Mouse (Mus musculus) forebrain, embryonic 10.5 days (tissue): ENCODE measurements around the gene Ppp4r2. TPM values are rescaled to one million over a fixed set of nuclear protein-coding genes. Genes with fewer than 3 reads are reported as not detected.

Experiments
- DNase-seq: peaks from one replicate; pipeline ENCODE4 v3.0.0-alpha.2; 2017; ENCODE audit warnings: low spot score; ENCODE audit errors: extremely low spot score
- H3K27ac ChIP-seq: fragments of 300-500 bp; sonication (generic); 2 replicates; pipeline ENCODE4 v1.5.1; 2016; ENCODE audit warnings: mild to moderate bottlenecking
- H3K27me3 ChIP-seq: fragments of 300-500 bp; sonication (generic); 2 replicates; pipeline ENCODE4 v1.6.1; 2016; ENCODE audit warnings: mild to moderate bottlenecking; ENCODE audit not compliant: poor library complexity, severe bottlenecking
- H3K36me3 ChIP-seq: fragments of 300-500 bp; sonication (generic); replicated peaks from 2 replicates; pipeline ENCODE4 v1.6.1; 2016; ENCODE audit warnings: mild to moderate bottlenecking, moderate library complexity
- H3K4me1 ChIP-seq: fragments of 300-500 bp; sonication (generic); 2 replicates; pipeline ENCODE4 v1.6.1; 2016
- H3K4me3 ChIP-seq: fragments of 300-500 bp; sonication (generic); 2 replicates; pipeline ENCODE4 v1.5.1; 2016; ENCODE audit warnings: mild to moderate bottlenecking, moderate library complexity
- H3K9me3 ChIP-seq: fragments of 300-500 bp; sonication (generic); 2 replicates; pipeline ENCODE4 v1.6.1; 2016; ENCODE audit warnings: mild to moderate bottlenecking, moderate library complexity
- WGBS: fragments of 180-500 bp; shearing (Covaris S2); methylation state at CpG from one replicate; pipeline ENCODE4 v1.1.7; 2016; 5-methylcytosine and 5-hydroxymethylcytosine counted together
- polyA plus RNA-seq: library from polyadenylated mRNA; unstranded; fragments of >200 nt; fragmentation: Nextera tagmentation; extraction: Ambion mirVana; gene quantifications from 2 replicates; pipeline ENCODE4 v1.2.1, GENCODE M21; 2016

Gene Ppp4r2
- polyA plus RNA-seq, 1 experiment from 2014 or later, result 24.7 TPM

DNA sequence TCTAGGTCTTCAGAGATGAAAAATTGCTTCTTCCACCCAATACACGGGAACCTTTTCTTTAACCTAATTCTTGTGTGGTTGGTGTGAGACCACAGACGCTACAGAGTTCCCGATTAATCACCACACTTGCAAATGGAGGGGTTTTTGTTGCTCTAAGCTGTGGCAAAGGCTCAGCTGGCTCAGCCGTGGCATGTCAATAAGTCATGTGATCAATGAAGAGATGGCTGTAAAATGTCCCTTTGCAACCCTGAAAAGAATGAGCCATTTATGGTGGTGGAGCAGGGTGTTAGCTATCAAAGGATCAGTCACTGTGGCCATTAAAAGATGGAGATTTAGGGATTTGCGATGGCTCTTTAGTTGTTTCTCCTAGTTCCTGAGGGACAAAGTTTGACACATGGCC is 71.0 kb downstream of the Ppp4r2 start:
- H3K36me3 ChIP-seq, result no peaks in the 10 kb centered on the region
- no peaks in the 10 kb centered on the region for H3K27me3 ChIP-seq
- no peak overlapping the region for H3K27ac ChIP-seq
- no peak overlapping the region for H3K4me3 ChIP-seq
- 90% methylated on average over 5 of the region's 5 CpGs for WGBS
- no peak for DNase-seq
- H3K4me1 ChIP-seq, result no peaks in the 10 kb centered on the region
- H3K9me3 ChIP-seq, result no peaks in the 10 kb centered on the region

DNA sequence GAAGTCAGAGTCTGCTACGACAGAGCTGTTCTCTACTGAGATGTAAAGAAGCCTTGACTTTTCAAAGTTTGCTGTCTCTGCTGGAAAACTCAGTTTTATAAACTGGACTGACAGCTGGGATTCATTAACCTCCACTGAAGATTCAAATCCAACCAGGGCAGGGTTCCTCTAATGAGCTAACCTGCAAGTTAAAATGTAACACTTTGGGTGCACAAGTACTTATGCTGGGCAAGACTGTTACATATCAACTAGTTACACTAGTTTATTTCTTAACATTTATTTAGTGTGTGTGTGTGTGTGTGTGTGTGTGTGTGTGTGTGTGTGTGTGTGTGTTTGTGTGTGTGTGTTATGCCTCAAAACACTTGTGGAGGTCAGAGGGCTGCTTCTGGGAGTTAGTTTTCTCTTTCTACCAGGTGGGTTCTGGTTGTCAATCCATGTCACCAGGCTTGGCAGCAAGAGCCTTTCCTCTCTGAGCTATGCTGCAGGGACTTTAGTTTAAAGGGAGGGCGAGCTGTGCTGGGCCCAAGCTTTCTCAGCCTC is 76.8 kb downstream of the Ppp4r2 start:
- no peaks in the 10 kb centered on the region for H3K9me3 ChIP-seq
- DNase-seq, result no peak
- peaks cover 14% of the 10 kb centered on the region for H3K4me1 ChIP-seq
- H3K4me3 ChIP-seq, result no peak overlapping the region
- H3K36me3 ChIP-seq, result no peaks in the 10 kb centered on the region
- H3K27me3 ChIP-seq, result no peaks in the 10 kb centered on the region
- 0 out of 2 replicates have a peak overlapping the region, but pooled peaks have one; percentile 9 for H3K27ac ChIP-seq
- 69% methylated on average over 2 of the region's 2 CpGs for WGBS

Other genes starting within 250 kb of the Ppp4r2 start
- gene Shq1, start 162.5 kb upstream of the Ppp4r2 start, polyA plus RNA-seq, result 26.5 and 27.4 TPM in 2 replicates
- 1.2 and 1.3 TPM in 2 replicates for gene Gxylt2, start 128.9 kb upstream of the Ppp4r2 start, polyA plus RNA-seq